Mouse (Mus musculus) gonadal fat pad, adult 2 months (tissue): ENCODE results near the gene Gm8108. TPM values are rescaled to one million over a fixed set of nuclear protein-coding genes. Genes with fewer than 3 reads are reported as not detected.
"Not testable (repeated sequence)": the region's sequence is repeated elsewhere in the genome, so short reads cannot be mapped to it uniquely, and the experiment has no call there.

ENCODE experiments used
- DNase-seq: peaks from one replicate; pipeline ENCODE4 v3.0.0-alpha.2; 2012; ENCODE audit warnings: low read depth
- polyA plus RNA-seq: library from polyadenylated mRNA; depleted of rRNA; stranded (reverse); fragments of >200 nt; gene quantifications from 2 replicates; pipeline ENCODE4 v1.2.3, GENCODE M21; 2012; rRNA removed

Gene Gm8108
- polyA plus RNA-seq: 0.65 and 1.2 TPM in 2 replicates

- not testable (repeated sequence) for DNase-seq
Measured at GRCm38 (mm10) chr14:4110426-4110825, at the start of gene Gm8108. TSS of gene Gm8108 (plus strand) at chr14:4110526.

DNA sequence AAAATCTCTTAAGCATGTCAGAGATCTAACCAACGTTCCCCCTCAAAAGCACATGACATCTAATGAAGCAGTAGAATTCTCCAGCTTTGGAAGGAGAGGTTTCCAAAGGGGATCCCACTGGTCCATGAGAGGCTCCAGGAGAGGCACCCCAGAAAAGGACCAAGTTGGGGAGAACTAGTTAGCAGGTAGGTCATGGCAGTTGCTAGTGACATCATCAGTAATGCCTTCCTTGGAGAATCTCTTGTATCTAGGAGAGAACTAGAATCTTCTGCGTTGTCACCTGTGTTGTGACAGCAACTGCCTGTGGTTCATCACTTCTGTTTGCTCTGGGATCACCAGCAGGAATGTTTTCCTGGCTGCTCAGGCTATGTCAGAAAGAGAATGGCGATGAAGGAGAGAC lies 26.5 kb upstream of the Gm8108 start, which contains the start of gene Gm3115:
TSS of gene Gm3115 (plus strand) at position 301 of the 400 bp plus-strand sequence.
- DNase-seq: not testable (repeated sequence)

GRCm38 (mm10) chr14:4141646-4142045 lies 31.3 kb downstream of the Gm8108 start:
- not testable (repeated sequence) for DNase-seq

- DNase-seq: not testable (repeated sequence)
Measured at GRCm38 (mm10) chr14:4164730-4165129, 54.4 kb downstream of the Gm8108 start, which contains the start of gene Gm3127. TSS of gene Gm3127 (plus strand) at chr14:4165030.

- DNase-seq: not testable (repeated sequence)
Measured at GRCm38 (mm10) chr14:4182030-4182429, 71.7 kb downstream of the Gm8108 start.

Other genes starting within 250 kb of the Gm8108 start
- gene Gm2916, start 226.4 kb upstream of the Gm8108 start, polyA plus RNA-seq: not detected in 2 replicates
- gene Gm3029, start 178.8 kb upstream of the Gm8108 start, polyA plus RNA-seq: not detected in 2 replicates
- 0.36 TPM in 1 of 2 replicates, not detected in the other for gene Gm3095, start 147.0 kb upstream of the Gm8108 start, polyA plus RNA-seq
- gene Gm3099, start 112.1 kb upstream of the Gm8108 start, polyA plus RNA-seq: not detected in 2 replicates
- 0.42 TPM in 2 replicates for gene Gm5796, start 86.6 kb upstream of the Gm8108 start, polyA plus RNA-seq
- not detected in 2 replicates for gene Gm3115, start 26.4 kb upstream of the Gm8108 start, polyA plus RNA-seq
- not detected in 2 replicates for gene Gm3127, start 54.5 kb downstream of the Gm8108 start, polyA plus RNA-seq
- gene Gm2974, start 72.0 kb downstream of the Gm8108 start, polyA plus RNA-seq: 1.0 and 1.1 TPM in 2 replicates
- gene Gm3138, start 139.1 kb downstream of the Gm8108 start, polyA plus RNA-seq: not detected in 2 replicates
- gene Gm3149, start 206.8 kb downstream of the Gm8108 start, polyA plus RNA-seq: 0.15 TPM in 1 of 2 replicates, not detected in the other
- not detected in 2 replicates for gene 2610042L04Rik, start 224.2 kb downstream of the Gm8108 start, polyA plus RNA-seq